Mouse (Mus musculus) embryo, embryonic 10.5 days (tissue): ENCODE measurements at regions not wholly inside any gene's neighbourhood (a gene's known extent, or its start where the extent isn't known, plus 50 kb on each side); places are given as distances from the start of the nearest gene placed in this dataset.

Source experiments
- DNase-seq: peaks from one replicate; pipeline ENCODE4 v3.0.0-alpha.2; 2015; ENCODE audit warnings: low spot score

DNA sequence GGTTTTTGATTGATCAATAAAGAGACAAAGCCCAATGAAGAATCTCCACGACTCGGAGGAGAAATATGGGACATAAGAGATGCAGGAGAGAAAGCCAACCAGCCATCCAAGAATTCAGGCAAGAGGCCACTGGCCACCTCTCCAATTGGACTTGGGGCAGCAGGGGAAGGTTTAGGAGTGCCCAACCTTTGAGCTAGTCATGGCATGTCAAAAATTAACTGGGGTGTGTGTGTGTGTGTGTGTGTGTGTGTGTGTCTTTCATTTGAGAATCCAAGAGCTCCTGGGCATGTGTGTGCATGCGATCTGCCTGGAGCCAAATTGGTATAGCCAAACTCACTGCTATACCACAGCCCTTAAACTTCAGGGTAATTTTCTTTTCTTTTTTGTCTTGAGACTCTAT, 51.6 kb upstream of the Cecr2 start:
- no peak for DNase-seq

DNA sequence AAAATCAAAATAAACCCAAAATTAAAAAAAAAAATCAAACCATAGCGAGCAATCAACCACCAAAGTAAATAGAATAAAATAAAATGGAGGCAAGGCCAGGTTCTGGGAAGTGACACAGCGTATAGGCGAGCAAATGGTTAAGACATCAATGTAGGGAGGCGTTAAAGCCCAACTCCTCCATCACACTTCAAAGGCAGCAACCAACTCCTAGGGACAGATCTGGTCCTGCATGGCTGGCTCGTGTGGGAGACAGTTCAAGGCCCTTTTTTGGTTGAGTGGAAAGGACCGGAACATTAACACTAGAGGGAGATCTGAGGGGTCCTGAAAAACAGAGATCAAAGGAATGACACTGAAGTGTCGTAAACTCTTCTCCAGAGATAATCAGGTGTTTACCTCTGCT, 53.8 kb upstream of the Cecr2 start:
- DNase-seq: no peak

DNA sequence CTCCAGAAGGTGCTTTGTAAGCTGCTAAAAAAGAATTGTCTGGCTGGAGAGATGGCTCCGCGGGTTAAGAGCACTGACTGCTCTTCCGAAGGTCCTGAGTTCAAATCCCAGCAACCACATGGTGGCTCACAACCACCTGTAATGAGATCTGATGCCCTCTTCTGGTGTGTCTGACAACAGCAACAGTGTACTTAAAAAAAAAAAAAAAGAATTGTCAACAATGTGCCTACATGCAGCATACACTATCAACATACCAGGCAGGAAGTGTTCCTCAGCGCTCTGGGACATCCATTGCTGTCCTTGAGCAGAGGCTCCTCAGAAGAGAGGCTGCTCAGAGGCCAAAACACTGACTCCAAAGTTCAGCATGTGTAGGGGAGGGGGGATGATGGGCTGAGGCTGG, 56.3 kb upstream of the Cecr2 start:
- DNase-seq: no peak

GRCm38 (mm10) chr6:120605471-120605870, 60.7 kb upstream of the Cecr2 start:
- no peak for DNase-seq

- DNase-seq: no peak
Observed at GRCm38 (mm10) chr6:120604020-120604958, 61.9 kb upstream of the Cecr2 start.

- DNase-seq: peak; percentile 66
Observed at GRCm38 (mm10) chr6:120603454-120603853, 62.7 kb upstream of the Cecr2 start.

DNA sequence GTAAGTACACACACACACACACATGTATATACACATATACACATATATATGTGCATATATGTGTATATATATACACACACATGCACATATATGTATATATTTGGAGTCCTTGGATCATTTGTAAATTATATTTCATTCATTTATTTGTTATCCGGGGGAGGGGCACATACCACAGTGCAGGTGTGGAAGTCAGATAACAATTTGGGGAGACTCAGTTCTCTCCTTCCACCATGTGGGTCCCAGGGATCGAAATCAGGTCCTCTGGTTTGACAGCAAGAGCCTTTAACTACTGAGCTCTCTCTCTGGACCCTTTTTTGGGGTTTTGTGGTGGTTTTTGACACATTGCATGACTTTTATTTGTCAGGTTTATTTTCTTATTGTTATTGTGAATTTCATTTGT, 65.8 kb upstream of the Cecr2 start:
- DNase-seq: no peak

GRCm38 (mm10) chr6:120598471-120598870, 67.4 kb upstream of the Hdhd5 start:
- DNase-seq: no peak

DNA sequence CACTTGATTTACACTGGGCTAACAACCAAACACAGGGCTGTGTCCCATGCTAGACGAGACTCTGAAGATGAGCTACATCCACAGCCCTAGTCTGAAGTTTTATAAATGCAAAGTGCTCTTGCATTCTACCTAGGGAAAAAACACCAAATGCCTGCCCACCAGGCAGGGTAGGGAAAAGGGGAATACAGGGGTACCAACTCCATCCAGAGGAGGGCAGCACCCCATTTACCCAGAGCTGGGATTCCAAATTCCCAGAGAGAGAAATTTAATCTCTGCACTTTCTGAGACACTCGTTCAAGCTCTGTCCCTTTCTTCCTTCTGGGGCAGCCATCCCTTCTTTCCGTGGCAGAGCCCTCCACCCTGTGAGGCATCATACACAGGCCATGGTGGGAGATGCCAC, 66.8 kb upstream of the Hdhd5 start:
- DNase-seq: no peak

GRCm38 (mm10) chr6:120596717-120597116, 65.6 kb upstream of the Hdhd5 start:
- DNase-seq: no peak

DNA sequence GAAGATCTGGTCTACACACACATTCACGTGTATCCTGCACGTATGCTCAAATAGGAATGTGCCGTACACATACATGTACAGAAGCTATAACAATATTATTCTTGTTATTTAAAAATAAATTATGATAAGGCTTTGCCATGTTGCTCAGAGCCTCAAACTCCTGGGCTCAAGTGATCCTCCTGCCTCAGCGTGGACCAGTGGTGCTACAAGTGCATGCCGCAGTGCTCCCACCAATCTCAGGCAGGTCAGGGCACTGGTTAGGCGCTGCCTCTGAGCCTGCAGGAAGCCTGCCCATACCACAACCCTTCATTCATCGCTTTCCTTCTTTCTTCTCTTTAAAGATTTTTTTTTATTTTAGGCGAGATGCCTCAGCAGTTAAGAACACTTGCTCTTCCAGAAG, 63.3 kb upstream of the Hdhd5 start:
- no peak for DNase-seq

DNA sequence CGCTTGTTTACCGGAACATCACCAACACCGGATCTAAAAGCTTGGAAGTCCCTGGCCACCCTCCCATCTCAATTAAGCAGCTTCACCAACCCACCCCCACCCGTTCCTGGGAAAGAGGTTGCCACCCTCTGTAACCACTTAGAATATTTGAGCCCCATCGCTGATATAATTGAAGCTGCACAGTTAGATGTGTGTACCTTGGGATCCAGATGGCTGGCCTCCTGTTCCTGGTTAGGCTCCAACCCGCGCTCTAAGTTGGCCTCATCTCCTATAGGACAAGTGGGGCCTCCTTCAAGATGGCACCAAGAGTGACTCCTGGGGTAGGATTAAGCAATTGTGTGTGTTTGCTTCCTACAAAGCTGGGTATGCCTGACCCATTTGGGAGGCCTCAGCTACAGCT, 61.6 kb upstream of the Hdhd5 start:
- DNase-seq: no peak

GRCm38 (mm10) chr6:120592031-120592681, 61.0 kb upstream of the Hdhd5 start:
- DNase-seq: peak; percentile 50

GRCm38 (mm10) chr6:120590191-120590590, 59.1 kb upstream of the Hdhd5 start:
- DNase-seq: no peak

DNA sequence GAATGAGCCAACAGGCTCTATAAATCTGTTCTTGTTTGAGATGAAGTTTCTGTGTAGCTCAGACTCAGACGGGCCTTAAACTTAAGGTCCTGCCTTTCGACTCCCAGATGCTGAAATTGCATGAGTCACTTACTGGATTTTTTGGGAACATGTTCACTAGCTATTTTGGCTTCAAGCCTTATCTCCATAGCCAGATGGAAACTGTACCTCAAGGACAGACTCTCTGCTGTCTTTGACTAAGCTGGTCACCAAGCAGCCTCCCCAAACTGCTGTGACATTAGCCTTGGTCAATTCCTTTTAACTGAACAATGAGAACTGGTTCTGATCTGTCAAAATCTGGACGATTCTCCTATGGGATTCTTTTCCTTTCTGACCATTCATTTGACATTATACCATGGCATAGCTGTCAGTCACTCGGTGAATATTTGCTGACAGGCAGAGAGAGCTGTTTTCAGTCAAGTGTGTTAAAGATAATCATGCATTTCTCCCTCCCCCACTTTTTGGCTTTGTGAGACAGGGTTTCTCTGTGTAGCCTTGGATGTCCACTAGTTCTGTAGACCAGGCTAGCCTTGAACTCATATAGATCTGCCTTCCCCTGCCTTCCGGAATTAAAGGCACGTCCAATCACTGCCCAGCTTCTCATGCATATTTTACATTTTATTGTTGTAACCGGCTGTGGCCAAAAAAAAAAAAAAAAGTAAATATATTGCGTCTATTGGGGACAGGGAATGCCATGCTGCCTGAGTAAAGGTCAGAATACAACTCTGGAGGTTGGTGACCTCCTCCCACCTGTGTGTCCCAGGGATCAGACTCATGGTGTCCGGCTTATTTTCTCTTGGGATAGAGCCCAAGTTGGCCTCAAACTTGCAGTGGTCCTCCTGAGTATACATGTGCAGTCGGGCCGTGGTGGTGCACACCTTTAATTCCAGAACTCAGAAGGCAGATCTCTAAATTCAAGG, 57.9 kb upstream of the Hdhd5 start:
- DNase-seq: no peak

GRCm38 (mm10) chr6:120585941-120586280, 54.8 kb upstream of the Hdhd5 start:
- DNase-seq: no peak

DNA sequence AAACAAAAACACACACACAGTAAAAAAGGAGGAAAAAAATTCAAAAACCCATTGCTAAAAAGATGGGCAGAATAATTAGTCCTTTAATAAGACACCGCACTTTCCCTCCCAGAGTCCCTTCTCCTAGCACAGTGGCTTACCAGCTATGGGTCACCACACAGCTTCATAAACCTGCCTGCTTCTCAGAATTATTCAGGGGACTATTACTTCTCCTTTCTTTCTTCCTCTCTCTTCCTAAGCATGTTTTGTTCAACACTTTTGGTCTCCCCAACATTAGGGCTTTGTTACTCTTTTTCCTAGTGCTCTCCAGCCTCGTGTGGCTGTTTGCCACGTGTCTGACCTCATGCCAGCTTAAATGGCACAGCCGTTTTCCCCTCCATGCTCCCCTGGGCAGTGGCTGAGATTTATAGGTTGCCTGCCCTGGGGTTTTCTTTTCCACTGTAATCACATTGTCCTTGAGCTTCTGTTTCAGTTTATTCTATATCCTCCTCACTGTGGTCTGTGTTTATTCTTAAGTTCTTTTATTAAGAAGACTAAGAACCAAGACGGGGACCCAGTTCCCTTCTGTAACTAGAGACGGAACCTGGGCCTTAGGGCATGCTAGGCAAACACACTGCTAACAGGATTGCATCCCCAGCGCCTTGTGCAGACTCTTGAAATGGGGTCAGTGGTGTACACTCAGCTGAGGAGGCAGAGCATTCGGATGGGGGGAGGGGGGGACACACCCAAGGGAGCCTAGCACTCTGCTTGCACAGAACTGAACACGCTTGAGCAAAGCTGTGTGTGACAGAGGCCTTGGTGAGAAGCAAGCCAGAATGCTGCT, 54.2 kb upstream of the Hdhd5 start:
- DNase-seq: no peak

GRCm38 (mm10) chr6:120581748-120582147, 50.6 kb upstream of the Hdhd5 start:
- no peak for DNase-seq
